Mouse (Mus musculus) G1E (cell line): Measurements from ENCODE around the gene Cfap100.

Experiments
- CTCF ChIP-seq: IDR thresholded peaks from 2 replicates; pipeline ENCODE4 v1.5.1; 2012; ENCODE audit warnings: low read depth, low read length, inconsistent platforms, mixed read lengths
- GATA1 ChIP-seq: IDR thresholded peaks from 2 replicates; pipeline ENCODE4 v1.6.1; 2012; ENCODE audit warnings: borderline replicate concordance, low read length, inconsistent platforms, mixed read lengths
- GATA2 ChIP-seq: IDR thresholded peaks from 2 replicates; pipeline ENCODE4 v1.6.1; 2012; ENCODE audit warnings: low read depth, low read length, inconsistent platforms, borderline replicate concordance
- TAL1 ChIP-seq: conservative IDR thresholded peaks from 2 replicates; pipeline ENCODE4 v1.6.1; 2012; ENCODE audit warnings: low read depth, low read length, inconsistent platforms, mixed read lengths

GRCm38 (mm10) chr6:90408632-90409031 lies 20.0 kb downstream of the Cfap100 start:
- no peak for TF ChIP-seq GATA1
- no peak for TF ChIP-seq CTCF
- TF ChIP-seq TAL1 = no peak
- no peak for TF ChIP-seq GATA2
